Mouse (Mus musculus) hematopoietic stem cell, adult 5-6 weeks (primary cell): Measurements from ENCODE around the gene Ube2o. TPM values are rescaled to one million over a fixed set of nuclear protein-coding genes. Genes with fewer than 3 reads are reported as not detected.
A peak's percentile ranks its signal among the peaks of the same experiment; 100 is the strongest.

Experiments used
- ATAC-seq, 2 experiments: fragments of 125-278 bp in 1 of 2; replicated peaks in 1 of 2; 2 replicates each; pipeline ENCODE4 v1.8.0; 2016 to 2017; ENCODE audit warnings: inconsistent platforms in 2 of 2, mild to moderate bottlenecking in 2 of 2, moderate number of reproducible peaks in 2 of 2, low read depth in 1 of 2, moderate TSS enrichment in 1 of 2; ENCODE audit not compliant: low FRiP score in 2 of 2, poor library complexity in 2 of 2, severe bottlenecking in 2 of 2, insufficient read depth in 1 of 2, low TSS enrichment in 1 of 2
- total RNA-seq: library from RNA; stranded (forward); fragments of 172-1452, 232-1000 nt; gene quantifications from 2 replicates; pipeline ENCODE4 v1.2.3, GENCODE M21; 2017

Gene Ube2o
- total RNA-seq, 1 experiment from 2014 or later = 8.4 TPM

GRCm38 (mm10) chr11:116591621-116592020 lies 10.4 kb upstream of the Ube2o start:
- ATAC-seq = no peak

GRCm38 (mm10) chr11:116589574-116589973 lies 8.3 kb upstream of the Ube2o start:
- ATAC-seq = no peak

GRCm38 (mm10) chr11:116589020-116589531 lies 7.8 kb upstream of the Ube2o start:
- ATAC-seq = no peak

GRCm38 (mm10) chr11:116586801-116587631 lies 5.8 kb upstream of the Ube2o start:
- ATAC-seq = peak; percentile 85 to 94

GRCm38 (mm10) chr11:116586310-116586709 lies 5.1 kb upstream of the Ube2o start, which contains the start of gene Aanat:
TSS of gene Aanat (plus strand) at chr11:116586432.
- no peak for ATAC-seq

- ATAC-seq = no peak
Observed at GRCm38 (mm10) chr11:116585682-116586081, 4.4 kb upstream of the Ube2o start.

GRCm38 (mm10) chr11:116580711-116581375 lies 404 bp downstream of the Ube2o start:
- ATAC-seq = peak in 1 of 2 experiments; percentile 47; a peak in 2 of 4 replicates

GRCm38 (mm10) chr11:116580031-116580652 lies 1.1 kb downstream of the Ube2o start:
- ATAC-seq = no peak

- ATAC-seq = no peak
Observed at GRCm38 (mm10) chr11:116579280-116579679, 2.0 kb downstream of the Ube2o start.

- no peak for ATAC-seq
Observed at GRCm38 (mm10) chr11:116575396-116575795, 5.9 kb downstream of the Ube2o start.

- no peak for ATAC-seq
Observed at GRCm38 (mm10) chr11:116574982-116575381, 6.3 kb downstream of the Ube2o start.

GRCm38 (mm10) chr11:116574486-116574885 lies 6.8 kb downstream of the Ube2o start:
- no peak for ATAC-seq

GRCm38 (mm10) chr11:116572756-116573543 lies 8.3 kb downstream of the Ube2o start:
- no peak for ATAC-seq

- peak; percentile 53 to 56; a peak in 3 of 4 replicates for ATAC-seq
Observed at GRCm38 (mm10) chr11:116571767-116572679, 9.2 kb downstream of the Ube2o start.

- no peak for ATAC-seq
Observed at GRCm38 (mm10) chr11:116570821-116571220, 10.4 kb downstream of the Ube2o start.

GRCm38 (mm10) chr11:116567531-116567930 lies 13.7 kb downstream of the Ube2o start:
- no peak for ATAC-seq
